ENCODE assay signal across 8 mouse cellular contexts in genomic region chr1:90896741-90897361, GRCm38 (mm10). TPM values are rescaled to one million over a fixed set of nuclear protein-coding genes. Genes with fewer than 3 reads are reported as not detected.
DNase-seq lines count a peak whose midpoint lies in the region; ATAC-seq and TF ChIP-seq lines count a peak whose summit lies in the region.

No protein-coding gene starts in this region.

- H3K4me3 ChIP-seq in forebrain, embryonic 15.5 days, result no peak overlapping the region
- H3K4me3 ChIP-seq in midbrain, postnatal 0 days (ENCODE audit: low read depth, low read length), result no peak overlapping the region

- intact Hi-C loops in heart, postnatal 36 days (cut with DNase I), result no loop called here

- no peaks in the 10 kb centered on the region for H3K27me3 ChIP-seq in forebrain, embryonic 15.5 days
- H3K27me3 ChIP-seq in midbrain, postnatal 0 days (ENCODE audit: insufficient read depth, low read length), result no peaks in the 10 kb centered on the region

- no peak; the same call in 1 of the 2 replicates for ATAC-seq in forebrain, embryonic 15.5 days (replicated peaks)
- ATAC-seq in midbrain, postnatal 0 days (ENCODE audit: low FRiP score), result peak; percentile 65

- 0 out of 2 replicates have a peak, but pooled peaks cover 3% of the 10 kb centered on the region for H3K4me1 ChIP-seq in forebrain, embryonic 15.5 days
- H3K4me1 ChIP-seq in midbrain, postnatal 0 days (ENCODE audit: insufficient read depth, low read length), result no peaks in the 10 kb centered on the region

- 58% methylated on average over 14 of the region's 14 CpGs for WGBS in forebrain, embryonic 15.5 days
- 53% methylated on average over 14 of the region's 14 CpGs for WGBS in midbrain, postnatal 0 days

- no peak for TF ChIP-seq CTCF in brain, embryonic 14.5 days (IDR thresholded peaks at IDR 0.05; ENCODE audit: borderline replicate concordance, extremely low read depth, insufficient read depth, insufficient read length)
- no peak for TF ChIP-seq CTCF in midbrain, postnatal 0 days (IDR thresholded peaks at IDR 0.05)

- H3K9me3 ChIP-seq in forebrain, embryonic 15.5 days, result no peaks in the 10 kb centered on the region
- H3K9me3 ChIP-seq in midbrain, postnatal 0 days (ENCODE audit: low read length), result no peaks in the 10 kb centered on the region

- peak; percentile 92 for DNase-seq in NIH3T3 (ENCODE audit: low read depth)
- peak; percentile 55 for DNase-seq in brain, embryonic 14.5 days (ENCODE audit: low read depth)
- DNase-seq in heart, postnatal 36 days, result peak; percentile 68 to 75
- peak; percentile 43 to 63 for DNase-seq in layer of hippocampus, adult 8-10 months (ENCODE audit: low spot score in 2 of 2)
- DNase-seq in midbrain, postnatal 0 days (ENCODE audit: low spot score), result peak; percentile 66
- no peak for DNase-seq in thymus, postnatal 25 days
- DNase-seq in spleen, postnatal 14 days (ENCODE audit: low spot score in 2 of 2), result no peak

- no peaks in the 10 kb centered on the region for H3K36me3 ChIP-seq in forebrain, embryonic 15.5 days
- no peaks in the 10 kb centered on the region for H3K36me3 ChIP-seq in midbrain, postnatal 0 days (ENCODE audit: insufficient read depth, low read length)

- TF ChIP-seq POLR2A in brain, embryonic 14.5 days (IDR thresholded peaks at IDR 0.05; ENCODE audit: borderline replicate concordance, extremely low read depth, insufficient read depth, insufficient read length, poor library complexity, severe bottlenecking), result no peak

- H3K9ac ChIP-seq in forebrain, embryonic 15.5 days (replicated peaks), result no peak overlapping the region
- H3K9ac ChIP-seq in midbrain, postnatal 0 days (replicated peaks; ENCODE audit: low read length, poor library complexity, severe bottlenecking), result no peak overlapping the region

- H3K27ac ChIP-seq in forebrain, embryonic 15.5 days (replicated peaks), result 0 out of 2 replicates have a peak overlapping the region, but pooled peaks have one; percentile 14
- H3K27ac ChIP-seq in midbrain, postnatal 0 days (ENCODE audit: low read depth, low read length), result no peak overlapping the region

- H3K4me2 ChIP-seq in forebrain, embryonic 15.5 days (replicated peaks), result no peak overlapping the region
- no peak overlapping the region for H3K4me2 ChIP-seq in midbrain, postnatal 0 days (ENCODE audit: low read depth, low read length, poor library complexity, severe bottlenecking)

RNA-seq across cellular contexts. Expression of gene Mlph, which starts 18.0 kb away (rescaled TPM):
- polyA plus RNA-seq in brain, embryonic 14.5 days (2012; rRNA removed), result 0.20 and 0.31 TPM in 2 replicates
- 0.11 and 0.45 TPM in 2 replicates for polyA plus RNA-seq in forebrain, embryonic 15.5 days (2015; fragmentation: Nextera tagmentation; extraction: Ambion mirVana)
- total RNA-seq in heart, postnatal 36 days (2021), result under 1 TPM; 0.61 to 0.70 TPM
- total RNA-seq in layer of hippocampus, adult 8-10 months (2022), result 1 to 10 TPM; 1.6 to 5.2 (median 3.5) TPM
- 0.27 TPM in 1 of 2 replicates, not detected in the other for total RNA-seq in midbrain, postnatal 0 days (2014; rRNA removed)
- 0.35 and 0.39 TPM in 2 replicates for polyA plus RNA-seq in midbrain, postnatal 0 days (2015; fragmentation: Nextera tagmentation; extraction: Ambion mirVana)

RNA-seq across cellular contexts. Expression of gene Col6a3, which starts 53.1 kb away (rescaled TPM):
- 14.9 and 22.3 TPM in 2 replicates for polyA plus RNA-seq in brain, embryonic 14.5 days (2012; rRNA removed)
- 3.2 and 3.5 TPM in 2 replicates for polyA plus RNA-seq in forebrain, embryonic 15.5 days (2015; fragmentation: Nextera tagmentation; extraction: Ambion mirVana)
- total RNA-seq in heart, postnatal 36 days (2021), result 10 to 100 TPM; 42.3 to 50.9 TPM
- total RNA-seq in layer of hippocampus, adult 8-10 months (2022), result 1 to 10 TPM; 3.1 to 5.4 (median 4.3) TPM
- total RNA-seq in midbrain, postnatal 0 days (2014; rRNA removed), result 29.5 and 40.6 TPM in 2 replicates
- polyA plus RNA-seq in midbrain, postnatal 0 days (2015; fragmentation: Nextera tagmentation; extraction: Ambion mirVana), result 4.7 and 4.8 TPM in 2 replicates

RNA-seq across cellular contexts. Expression of gene Prlh, which starts 56.1 kb away (rescaled TPM):
- not detected in 2 replicates for polyA plus RNA-seq in brain, embryonic 14.5 days (2012; rRNA removed)
- polyA plus RNA-seq in forebrain, embryonic 15.5 days (2015; fragmentation: Nextera tagmentation; extraction: Ambion mirVana), result not detected in 2 replicates
- total RNA-seq in heart, postnatal 36 days (2021), result not detected
- total RNA-seq in layer of hippocampus, adult 8-10 months (2022), result not detected
- not detected in 2 replicates for total RNA-seq in midbrain, postnatal 0 days (2014; rRNA removed)
- not detected in 2 replicates for polyA plus RNA-seq in midbrain, postnatal 0 days (2015; fragmentation: Nextera tagmentation; extraction: Ambion mirVana)

Comparison
In these comparisons a context has a peak if more than half of its experiments do, and no peak if none do; other contexts are left out.
1. DNase-seq: peak in NIH3T3 (single experiment), brain, embryonic 14.5 days (single experiment), heart, postnatal 36 days (2 of 2), layer of hippocampus, adult 8-10 months (2 of 2) and midbrain, postnatal 0 days (single experiment); none in thymus, postnatal 25 days (single experiment) and spleen, postnatal 14 days (0 of 2).